In genomic region chr16:32246351-32246791, GRCm38 (mm10) we compare ENCODE assay signal across 8 mouse cellular contexts. TPM values are rescaled to one million over a fixed set of nuclear protein-coding genes. Genes with fewer than 3 reads are reported as not detected.
DNase-seq lines count a peak whose midpoint lies in the region; ATAC-seq and TF ChIP-seq lines count a peak whose summit lies in the region.

No protein-coding gene starts in this region.

- H3K4me1 ChIP-seq in G1E (ENCODE audit: insufficient read depth, low read depth, low read length), result peaks cover 36% of the 10 kb centered on the region
- H3K4me1 ChIP-seq in bone marrow, adult 2 months (ENCODE audit: control insufficient read depth, insufficient read depth, low read length), result no peaks in the 10 kb centered on the region; the same call in 1 of the 2 replicates
- H3K4me1 ChIP-seq in embryonic facial prominence, embryonic 14.5 days (ENCODE audit: control insufficient read depth, insufficient read depth, low read length), result peaks cover 22% of the 10 kb centered on the region
- peaks cover 21% of the 10 kb centered on the region for H3K4me1 ChIP-seq in heart, embryonic 16.5 days (ENCODE audit: control insufficient read depth, insufficient read depth, low read length)
- H3K4me1 ChIP-seq in lung, embryonic 16.5 days (replicated peaks; ENCODE audit: control insufficient read depth, insufficient read depth, low read length), result peaks cover 15% of the 10 kb centered on the region

- DNase-seq in G1E (ENCODE audit: low spot score), result peak; percentile 20
- peak; percentile 44 for DNase-seq in embryonic facial prominence, embryonic 14.5 days (ENCODE audit: low spot score)
- DNase-seq in kidney, postnatal 36 days, result peak; percentile 21 to 60
- peak; percentile 14 for DNase-seq in retina, postnatal 7 days (ENCODE audit: low read depth, low spot score)
- peak; percentile 43 for DNase-seq in urinary bladder, postnatal 25 days (ENCODE audit: low spot score)

- peak overlapping the region; percentile 98 for H3K4me3 ChIP-seq in G1E (ENCODE audit: low read depth, low read length)
- H3K4me3 ChIP-seq in bone marrow, adult 2 months (replicated peaks; ENCODE audit: control insufficient read depth, low read depth, low read length), result peak overlapping the region; percentile 91
- H3K4me3 ChIP-seq in embryonic facial prominence, embryonic 14.5 days (ENCODE audit: low read depth, low read length), result peak overlapping the region; percentile 80
- peak overlapping the region; percentile 97 for H3K4me3 ChIP-seq in heart, embryonic 16.5 days (ENCODE audit: low read length)
- H3K4me3 ChIP-seq in lung, embryonic 16.5 days (ENCODE audit: low read length), result peak overlapping the region; percentile 89

- H3K9me3 ChIP-seq in G1E (replicated peaks), result no peaks in the 10 kb centered on the region
- no peaks in the 10 kb centered on the region for H3K9me3 ChIP-seq in embryonic facial prominence, embryonic 14.5 days (ENCODE audit: control insufficient read depth, low read length)
- H3K9me3 ChIP-seq in heart, embryonic 16.5 days (replicated peaks; ENCODE audit: control insufficient read depth, low read length), result no peaks in the 10 kb centered on the region
- no peaks in the 10 kb centered on the region for H3K9me3 ChIP-seq in lung, embryonic 16.5 days (ENCODE audit: control insufficient read depth, low read length)

- no peak for TF ChIP-seq CTCF in G1E (IDR thresholded peaks at IDR 0.05; ENCODE audit: low read depth, low read length)
- no peak for TF ChIP-seq CTCF in bone marrow, adult 2 months (IDR thresholded peaks at IDR 0.05; ENCODE audit: control insufficient read depth, insufficient read depth, low read length)

- TF ChIP-seq POLR2A in bone marrow, adult 2 months (IDR thresholded peaks at IDR 0.05; ENCODE audit: borderline replicate concordance, control insufficient read depth, low read depth, low read length), result peak; percentile 51; the same call in 1 of the 2 replicates

- H3K27me3 ChIP-seq in G1E (ENCODE audit: insufficient read depth, low read length), result no peaks in the 10 kb centered on the region
- no peaks in the 10 kb centered on the region for H3K27me3 ChIP-seq in embryonic facial prominence, embryonic 14.5 days (replicated peaks; ENCODE audit: control insufficient read depth, insufficient read depth, low read length)
- H3K27me3 ChIP-seq in heart, embryonic 16.5 days (ENCODE audit: control insufficient read depth, insufficient read depth, low read length), result no peaks in the 10 kb centered on the region
- no peaks in the 10 kb centered on the region for H3K27me3 ChIP-seq in lung, embryonic 16.5 days (ENCODE audit: control insufficient read depth, insufficient read depth, low read depth, low read length)

- H3K4me2 ChIP-seq in embryonic facial prominence, embryonic 14.5 days (ENCODE audit: low read depth, low read length), result peak overlapping the region; percentile 65
- H3K4me2 ChIP-seq in heart, embryonic 16.5 days (ENCODE audit: low read depth, low read length), result peak overlapping the region; percentile 89
- H3K4me2 ChIP-seq in lung, embryonic 16.5 days (ENCODE audit: low read depth, low read length), result peak overlapping the region; percentile 62

- H3K36me3 ChIP-seq in G1E (replicated peaks), result peaks cover 29% of the 10 kb centered on the region
- H3K36me3 ChIP-seq in embryonic facial prominence, embryonic 14.5 days (ENCODE audit: control insufficient read depth, insufficient read depth, low read length), result no peaks in the 10 kb centered on the region
- H3K36me3 ChIP-seq in heart, embryonic 16.5 days (ENCODE audit: control insufficient read depth, insufficient read depth), result no peaks in the 10 kb centered on the region
- H3K36me3 ChIP-seq in lung, embryonic 16.5 days (ENCODE audit: control insufficient read depth, insufficient read depth, low read length), result no peaks in the 10 kb centered on the region

- no peak for ATAC-seq in G1E (ENCODE audit: extremely low read depth, insufficient number of reproducible peaks, low FRiP score, poor library complexity, severe bottlenecking)
- ATAC-seq in embryonic facial prominence, embryonic 14.5 days (ENCODE audit: low read depth), result peak; percentile 45
- ATAC-seq in heart, embryonic 16.5 days (replicated peaks; ENCODE audit: extremely low read depth, insufficient read depth, low FRiP score), result peak; percentile 50
- ATAC-seq in lung, embryonic 16.5 days (ENCODE audit: low read depth), result peak; percentile 56

- H3K9ac ChIP-seq in embryonic facial prominence, embryonic 14.5 days (ENCODE audit: low read depth, low read length), result peak overlapping the region; percentile 88
- peak overlapping the region; percentile 96 for H3K9ac ChIP-seq in heart, embryonic 16.5 days (ENCODE audit: low read length)
- H3K9ac ChIP-seq in lung, embryonic 16.5 days (ENCODE audit: low read length), result peak overlapping the region; percentile 93

- under 1% methylated on average over 41 of the region's 41 CpGs for WGBS in bone marrow, adult 2 months
- 0% methylated on average over 19 of the region's 41 CpGs for WGBS in embryonic facial prominence, embryonic 14.5 days
- WGBS in heart, embryonic 16.5 days, result under 1% methylated on average over 40 of the region's 41 CpGs
- WGBS in lung, embryonic 16.5 days, result under 1% methylated on average over 33 of the region's 41 CpGs

- peak overlapping the region; percentile 82 for H3K27ac ChIP-seq in bone marrow, adult 2 months (ENCODE audit: control insufficient read depth, insufficient read depth, low read depth, low read length, poor library complexity)
- peak overlapping the region; percentile 94 for H3K27ac ChIP-seq in embryonic facial prominence, embryonic 14.5 days (replicated peaks; ENCODE audit: low read depth, low read length)
- H3K27ac ChIP-seq in heart, embryonic 16.5 days (ENCODE audit: low read length), result peak overlapping the region; percentile 95
- peak overlapping the region; percentile 94 for H3K27ac ChIP-seq in lung, embryonic 16.5 days (ENCODE audit: low read length)

RNA-seq across cellular contexts. Expression of gene Fbxo45, which starts 0.6 kb away (rescaled TPM):
- 15.7 and 18.8 TPM in 2 replicates for total RNA-seq in G1E (2014; fragmentation: Nextera tagmentation)
- total RNA-seq in G1E (2017), result 25.6 and 29.8 TPM in 2 replicates
- 5.9 and 6.1 TPM in 2 replicates for polyA plus RNA-seq in G1E (2012)
- polyA plus RNA-seq in bone marrow, adult 2 months (2011; ENCODE audit: insufficient read depth, insufficient read length, low replicate concordance, missing spikeins), result 4.4 and 6.0 TPM in 2 replicates
- polyA plus RNA-seq in embryonic facial prominence, embryonic 14.5 days (2014; fragmentation: Nextera tagmentation; extraction: Ambion mirVana), result 13.4 and 14.0 TPM in 2 replicates
- 3.7 and 5.1 TPM in 2 replicates for polyA plus RNA-seq in heart, embryonic 16.5 days (2015; fragmentation: Nextera tagmentation; extraction: Ambion mirVana)
- polyA plus RNA-seq in lung, embryonic 16.5 days (2015; fragmentation: Nextera tagmentation; extraction: Ambion mirVana), result 5.0 and 5.2 TPM in 2 replicates

RNA-seq across cellular contexts. Expression of gene Wdr53, which starts 0.7 kb away (rescaled TPM):
- total RNA-seq in G1E (2014; fragmentation: Nextera tagmentation) (9.9 and 15.4 TPM in 2 replicates), G1E (2017) (24.9 and 26.3 TPM in 2 replicates)
- polyA plus RNA-seq in G1E (2012), result 13.5 and 14.2 TPM in 2 replicates
- polyA plus RNA-seq in bone marrow, adult 2 months (2011; ENCODE audit: insufficient read depth, insufficient read length, low replicate concordance, missing spikeins), result 14.0 and 15.5 TPM in 2 replicates
- 17.3 and 20.0 TPM in 2 replicates for polyA plus RNA-seq in embryonic facial prominence, embryonic 14.5 days (2014; fragmentation: Nextera tagmentation; extraction: Ambion mirVana)
- polyA plus RNA-seq in heart, embryonic 16.5 days (2015; fragmentation: Nextera tagmentation; extraction: Ambion mirVana), result 11.6 and 11.9 TPM in 2 replicates
- polyA plus RNA-seq in lung, embryonic 16.5 days (2015; fragmentation: Nextera tagmentation; extraction: Ambion mirVana), result 19.0 and 19.8 TPM in 2 replicates

RNA-seq across cellular contexts. Expression of gene Smco1, which starts 24.9 kb away (rescaled TPM):
- not detected in 2 replicates for total RNA-seq in G1E (2014; fragmentation: Nextera tagmentation)
- 0.23 TPM in 1 of 2 replicates, not detected in the other for total RNA-seq in G1E (2017)
- polyA plus RNA-seq in G1E (2012), result not detected in 2 replicates
- not detected in 2 replicates for polyA plus RNA-seq in bone marrow, adult 2 months (2011; ENCODE audit: insufficient read depth, insufficient read length, low replicate concordance, missing spikeins)
- not detected in 2 replicates for polyA plus RNA-seq in embryonic facial prominence, embryonic 14.5 days (2014; fragmentation: Nextera tagmentation; extraction: Ambion mirVana)
- polyA plus RNA-seq in heart, embryonic 16.5 days (2015; fragmentation: Nextera tagmentation; extraction: Ambion mirVana), result 0.16 TPM in 1 of 2 replicates, not detected in the other
- polyA plus RNA-seq in lung, embryonic 16.5 days (2015; fragmentation: Nextera tagmentation; extraction: Ambion mirVana), result 0.18 TPM in 1 of 2 replicates, not detected in the other

RNA-seq across cellular contexts. Expression of gene Rnf168, which starts 30.9 kb away (rescaled TPM):
- total RNA-seq in G1E (2014; fragmentation: Nextera tagmentation) (18.8 and 27.8 TPM in 2 replicates), G1E (2017) (48.3 and 55.3 TPM in 2 replicates)
- 10.5 and 11.6 TPM in 2 replicates for polyA plus RNA-seq in G1E (2012)
- 22.6 and 32.5 TPM in 2 replicates for polyA plus RNA-seq in bone marrow, adult 2 months (2011; ENCODE audit: insufficient read depth, insufficient read length, low replicate concordance, missing spikeins)
- polyA plus RNA-seq in embryonic facial prominence, embryonic 14.5 days (2014; fragmentation: Nextera tagmentation; extraction: Ambion mirVana), result 22.0 and 23.4 TPM in 2 replicates
- polyA plus RNA-seq in heart, embryonic 16.5 days (2015; fragmentation: Nextera tagmentation; extraction: Ambion mirVana), result 17.3 and 19.3 TPM in 2 replicates
- polyA plus RNA-seq in lung, embryonic 16.5 days (2015; fragmentation: Nextera tagmentation; extraction: Ambion mirVana), result 26.3 and 26.9 TPM in 2 replicates
